Mouse (Mus musculus) ovary, postnatal 10 days (tissue): ENCODE measurements around the gene Cyb561.

Experiments
- DNase-seq: peaks from one replicate; pipeline ENCODE4 v3.0.0; 2022; ENCODE audit warnings: low spot score

Gene Cyb561

DNA sequence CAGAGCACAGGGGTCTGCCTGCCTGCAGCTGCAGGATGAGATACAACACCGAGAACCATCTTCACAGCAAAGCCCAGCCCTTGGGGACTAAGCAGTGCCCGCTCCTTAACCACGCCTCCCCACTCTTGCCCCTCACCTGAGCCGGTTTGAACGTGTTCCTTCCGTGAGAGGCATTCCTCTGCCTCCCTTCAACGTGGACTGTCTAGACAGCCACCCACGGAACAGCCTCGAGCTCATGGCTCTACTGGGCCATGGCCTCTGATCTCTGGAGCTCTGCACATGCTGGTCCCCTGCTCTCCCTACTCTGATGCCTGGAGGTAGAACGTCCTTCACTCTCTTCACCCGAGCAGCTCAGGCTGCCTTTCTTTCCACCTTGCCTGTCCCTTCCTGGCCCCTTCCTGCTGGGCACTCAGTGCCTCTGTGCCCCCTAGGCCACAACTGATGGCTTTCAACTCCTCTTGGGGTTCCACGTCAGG is at the start of gene Cyb561:
Cyb561 (minus strand) TSS at position 426 of the 476 bp plus-strand sequence.
- no peak for DNase-seq

DNA sequence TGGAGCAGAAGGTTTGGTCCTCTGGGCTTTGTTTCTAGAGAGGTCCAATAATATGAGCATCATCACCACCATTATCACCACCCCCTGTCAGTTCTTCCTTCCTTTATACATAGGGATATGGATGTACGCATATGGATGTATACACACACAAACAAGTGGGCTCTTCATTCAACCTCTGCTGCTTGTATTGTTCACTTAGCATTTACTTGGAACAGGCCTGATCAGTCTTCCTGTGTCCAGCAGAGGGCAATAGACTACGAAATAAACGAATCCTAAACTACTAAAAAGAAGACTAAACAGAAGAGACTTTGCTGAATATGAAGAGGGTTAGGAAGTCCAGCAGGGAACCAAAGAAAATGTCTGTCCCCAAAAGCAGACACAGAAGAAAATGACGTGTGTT is 48.6 kb upstream of the Cyb561 start:
- DNase-seq: no peak

DNA sequence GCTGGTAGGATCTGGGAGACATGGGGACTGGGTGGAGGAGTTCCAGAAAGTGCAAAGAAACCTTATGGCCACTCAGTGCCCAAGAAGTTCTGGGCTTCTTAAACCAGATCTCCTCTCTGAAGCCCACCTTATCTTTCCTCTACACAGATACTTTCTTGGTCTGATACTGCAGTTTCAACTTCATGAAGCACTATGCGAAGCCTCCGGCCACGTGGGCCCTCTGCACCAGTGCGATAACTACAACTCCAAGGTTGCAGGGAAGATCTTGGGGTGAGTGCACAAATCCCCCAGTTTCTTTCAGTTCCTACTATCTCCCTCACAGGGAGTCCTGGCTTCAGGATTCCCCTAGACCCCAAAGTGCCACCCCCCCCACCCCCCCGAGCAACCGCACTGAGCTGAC is 46.9 kb upstream of the Cyb561 start:
- no peak for DNase-seq

DNA sequence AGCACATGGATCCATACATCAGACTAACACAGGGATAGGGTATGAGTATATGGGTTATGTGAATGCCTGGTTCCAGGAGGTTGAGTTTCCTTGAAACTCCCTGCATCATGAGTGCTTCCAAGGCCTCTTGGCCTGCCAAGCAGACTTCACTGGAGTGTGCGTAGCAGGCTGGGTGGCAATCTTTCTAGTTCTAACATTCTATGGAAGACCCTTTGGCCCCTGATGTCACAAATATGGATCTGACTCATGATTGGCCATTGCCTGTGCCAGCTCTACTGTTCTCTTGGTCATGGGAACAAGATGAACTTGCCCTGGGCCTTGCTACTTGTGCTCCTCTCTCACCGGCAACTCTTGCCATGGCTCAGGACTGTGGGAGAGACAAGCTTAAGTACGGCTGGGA is 41.2 kb upstream of the Cyb561 start, which contains the start of gene Ace3:
Ace3 (plus strand) TSS at position 301 of the 400 bp plus-strand sequence.
- no peak for DNase-seq

DNA sequence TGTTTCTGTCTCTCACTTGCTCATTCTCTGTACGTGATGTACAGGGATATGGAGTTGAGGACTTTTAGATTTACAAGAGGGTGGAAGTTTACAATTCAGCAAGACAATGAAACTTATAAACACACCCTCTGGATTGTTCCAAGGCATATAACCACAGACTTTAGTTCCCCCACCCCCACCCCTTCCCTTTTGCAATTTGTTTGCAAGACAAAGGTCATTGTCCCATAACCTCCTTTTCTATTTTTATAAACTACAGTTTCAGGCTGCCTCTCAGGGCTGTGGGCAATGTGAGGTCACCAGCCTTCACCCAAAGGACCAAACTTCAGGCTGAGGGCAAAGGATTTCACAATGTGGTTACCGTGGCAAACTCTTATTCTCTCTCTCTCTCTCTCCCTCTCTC is 37.1 kb upstream of the Cyb561 start:
- DNase-seq: no peak

DNA sequence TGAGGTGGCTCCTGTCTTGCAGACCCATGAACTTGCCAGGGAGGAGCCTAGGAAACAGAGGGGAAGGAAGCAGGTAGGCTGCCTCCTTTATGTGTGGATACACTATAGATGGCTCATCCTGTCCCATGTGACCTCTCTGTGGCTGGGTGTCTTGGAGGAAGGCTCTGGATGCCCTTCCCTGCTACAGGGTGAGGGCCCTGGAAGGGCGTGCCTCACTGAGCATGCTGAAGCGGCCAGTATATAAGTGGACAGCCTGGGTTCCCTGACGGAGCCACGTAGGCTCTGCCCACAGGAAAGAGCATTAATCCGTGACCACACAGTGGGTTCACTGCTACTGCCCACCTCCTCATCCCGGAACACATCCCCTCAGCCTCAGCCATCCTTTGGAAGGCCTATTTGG is 36.3 kb upstream of the Cyb561 start:
- no peak for DNase-seq

DNA sequence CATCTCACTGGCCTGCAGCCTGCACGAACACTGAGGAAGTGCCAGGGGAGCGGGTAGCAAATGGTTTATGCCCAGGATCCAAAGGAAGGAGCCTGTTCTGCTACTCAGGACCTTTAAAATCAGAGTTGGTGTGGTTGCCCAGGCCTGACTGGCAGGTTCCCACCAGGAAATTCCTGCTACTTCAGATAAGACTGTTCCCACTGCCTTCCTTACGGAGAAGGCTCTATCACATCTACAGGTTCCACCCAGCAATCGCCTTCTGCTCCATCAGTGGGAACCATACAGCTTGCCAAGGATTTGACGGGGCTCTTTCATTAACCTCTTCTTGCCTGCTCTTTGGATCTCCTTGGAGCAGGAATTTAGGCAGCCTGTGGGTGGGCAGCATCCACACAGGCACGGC is 34.3 kb upstream of the Cyb561 start:
- DNase-seq: no peak

DNA sequence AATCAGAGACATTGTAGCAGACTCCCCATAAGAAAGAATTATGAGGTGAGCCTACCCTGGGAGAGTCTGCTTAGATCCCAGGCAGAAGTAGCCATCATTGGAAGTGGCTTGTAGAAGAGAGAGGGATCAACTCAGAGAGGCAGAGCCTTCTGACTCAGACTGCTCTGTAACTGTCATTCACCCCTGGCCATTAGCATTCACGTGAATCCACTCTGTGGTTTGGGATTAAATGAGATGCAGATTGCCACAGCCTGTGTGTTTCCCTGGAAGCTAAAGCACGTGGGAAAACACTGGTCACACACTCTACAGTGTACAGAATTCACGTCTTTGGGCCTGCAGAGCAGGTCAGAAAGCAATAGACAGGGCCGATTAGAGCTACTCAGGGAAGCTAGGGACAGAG is 31.3 kb upstream of the Cyb561 start:
- DNase-seq: no peak

DNA sequence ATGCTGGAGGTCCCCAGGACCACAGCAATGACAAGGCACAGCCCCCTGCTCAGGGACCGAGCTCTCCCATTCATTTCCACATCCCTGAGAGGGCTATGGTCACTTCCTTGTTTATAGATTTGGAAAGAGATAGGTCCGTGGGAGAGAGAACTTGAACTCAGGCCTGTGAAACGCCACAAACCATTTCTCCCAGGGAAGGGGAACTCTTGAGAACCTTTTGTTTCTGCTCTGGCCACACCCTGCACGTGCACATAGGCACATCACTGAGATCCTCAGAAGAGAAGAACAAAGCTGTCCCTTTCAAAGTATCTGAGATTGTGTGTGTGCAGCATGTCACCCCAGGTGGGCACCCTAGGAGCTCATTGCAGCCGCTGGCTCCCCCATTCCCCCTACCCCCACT is 25.5 kb upstream of the Cyb561 start:
- DNase-seq: no peak

DNA sequence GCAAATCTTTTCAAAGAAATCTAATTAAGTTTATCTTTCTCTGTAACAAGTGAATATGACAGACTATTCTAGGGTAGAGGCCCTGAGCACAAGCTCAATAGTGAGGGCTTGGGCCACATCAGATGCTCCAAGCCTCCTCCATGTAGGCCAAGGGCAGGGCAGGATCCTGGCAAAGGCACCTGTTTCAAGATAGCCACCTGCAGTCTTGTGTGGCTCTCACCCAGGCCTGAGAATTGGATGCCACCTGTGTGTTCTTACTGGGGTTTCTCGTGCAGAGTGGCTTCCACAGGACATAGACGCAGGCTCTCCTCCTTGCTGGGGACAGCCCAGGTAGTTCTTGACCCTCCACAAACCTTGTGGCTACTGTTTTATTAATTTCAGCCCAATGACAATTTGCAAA is 25.1 kb upstream of the Cyb561 start:
- DNase-seq: no peak

DNA sequence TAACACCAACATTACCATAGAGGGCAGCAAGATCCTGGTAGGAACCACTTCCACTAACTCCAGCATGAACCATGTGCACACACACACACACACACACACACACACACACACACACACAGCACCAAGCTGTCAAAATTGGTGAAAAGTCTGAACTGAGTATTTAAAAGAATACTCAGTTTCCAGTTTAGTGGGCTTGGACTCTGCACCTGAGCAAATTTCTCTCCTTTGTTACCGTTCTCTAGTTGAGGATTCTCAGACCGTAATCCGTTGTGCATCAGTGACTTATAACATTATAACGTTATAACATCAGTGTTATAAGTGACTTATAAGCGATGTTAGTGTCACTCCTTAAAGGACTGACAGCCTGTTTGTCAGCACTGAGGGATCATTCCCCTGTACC is 22.5 kb upstream of the Cyb561 start:
- no peak for DNase-seq

DNA sequence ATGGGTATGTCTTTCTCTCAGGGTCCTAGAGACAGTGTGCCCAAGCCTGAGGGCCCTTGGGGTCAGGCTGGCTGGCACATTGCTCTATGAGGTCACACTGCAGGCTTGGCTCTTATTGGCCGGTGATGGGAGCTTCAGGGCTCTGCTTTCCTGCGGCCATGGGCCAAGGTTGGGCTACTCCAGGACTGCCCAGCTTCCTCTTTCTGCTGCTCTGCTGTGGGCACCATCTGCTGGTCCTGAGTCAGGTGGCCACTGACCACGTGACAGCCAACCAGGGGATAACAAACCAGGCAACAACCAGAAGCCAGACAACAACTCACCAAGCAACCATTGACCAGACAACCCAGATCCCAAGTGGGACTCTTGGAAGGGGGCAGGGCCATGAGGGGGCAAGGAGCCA is 21.9 kb upstream of the Cyb561 start:
- DNase-seq: no peak

DNA sequence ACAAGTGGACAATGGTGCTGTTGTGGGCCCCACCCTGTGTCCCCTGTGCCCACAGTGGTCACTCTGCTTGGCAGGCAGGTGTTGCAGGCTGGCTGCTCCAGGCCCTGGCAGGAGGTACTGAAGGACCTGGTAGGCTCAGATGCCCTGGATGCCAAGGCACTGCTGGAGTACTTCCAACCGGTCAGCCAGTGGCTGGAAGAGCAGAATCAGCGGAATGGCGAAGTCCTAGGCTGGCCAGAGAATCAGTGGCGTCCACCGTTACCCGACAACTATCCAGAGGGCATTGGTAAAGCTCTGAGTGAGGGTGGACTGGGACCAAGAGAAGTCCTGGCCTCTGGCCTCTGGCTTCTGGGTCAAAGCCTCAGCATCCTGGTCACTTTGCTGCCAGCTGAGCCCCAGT is 21.5 kb upstream of the Cyb561 start:
- DNase-seq: no peak

DNA sequence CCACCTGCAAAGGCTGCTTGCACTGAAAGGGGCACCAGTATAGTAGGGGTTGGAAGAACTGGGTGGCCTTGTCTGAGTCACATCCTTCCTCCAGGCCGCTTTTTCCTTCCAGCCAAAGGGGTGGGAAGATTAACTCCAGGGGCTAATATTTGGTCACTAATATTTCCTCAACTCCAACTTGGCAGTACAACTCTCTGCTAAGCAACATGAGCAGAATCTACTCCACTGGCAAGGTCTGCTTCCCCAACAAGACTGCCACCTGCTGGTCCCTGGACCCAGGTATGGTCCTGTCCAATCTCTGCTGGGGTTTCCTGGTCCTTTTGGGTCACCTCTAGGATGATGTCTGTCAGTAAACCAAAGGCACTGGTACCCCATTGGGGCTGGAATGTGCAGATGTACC is 16.4 kb upstream of the Cyb561 start:
- no peak for DNase-seq

DNA sequence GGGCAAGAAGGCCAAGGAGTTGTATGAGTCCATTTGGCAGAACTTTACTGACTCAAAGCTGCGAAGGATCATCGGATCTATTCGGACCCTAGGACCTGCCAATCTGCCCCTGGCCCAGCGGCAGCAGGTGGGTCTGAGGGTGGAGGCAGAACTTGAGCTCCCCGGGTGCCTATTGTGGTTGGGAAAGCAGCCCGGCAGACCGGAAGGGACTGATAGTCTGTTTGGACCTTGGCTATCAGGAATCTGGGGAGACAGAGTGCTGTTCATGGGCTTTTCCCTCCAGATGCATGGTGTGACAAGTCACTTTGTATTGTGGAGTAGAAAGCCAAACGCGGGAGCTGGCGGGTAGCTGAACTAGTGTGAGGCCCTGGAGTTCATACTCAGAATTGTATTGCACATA is 15.8 kb upstream of the Cyb561 start:
- no peak for DNase-seq

DNA sequence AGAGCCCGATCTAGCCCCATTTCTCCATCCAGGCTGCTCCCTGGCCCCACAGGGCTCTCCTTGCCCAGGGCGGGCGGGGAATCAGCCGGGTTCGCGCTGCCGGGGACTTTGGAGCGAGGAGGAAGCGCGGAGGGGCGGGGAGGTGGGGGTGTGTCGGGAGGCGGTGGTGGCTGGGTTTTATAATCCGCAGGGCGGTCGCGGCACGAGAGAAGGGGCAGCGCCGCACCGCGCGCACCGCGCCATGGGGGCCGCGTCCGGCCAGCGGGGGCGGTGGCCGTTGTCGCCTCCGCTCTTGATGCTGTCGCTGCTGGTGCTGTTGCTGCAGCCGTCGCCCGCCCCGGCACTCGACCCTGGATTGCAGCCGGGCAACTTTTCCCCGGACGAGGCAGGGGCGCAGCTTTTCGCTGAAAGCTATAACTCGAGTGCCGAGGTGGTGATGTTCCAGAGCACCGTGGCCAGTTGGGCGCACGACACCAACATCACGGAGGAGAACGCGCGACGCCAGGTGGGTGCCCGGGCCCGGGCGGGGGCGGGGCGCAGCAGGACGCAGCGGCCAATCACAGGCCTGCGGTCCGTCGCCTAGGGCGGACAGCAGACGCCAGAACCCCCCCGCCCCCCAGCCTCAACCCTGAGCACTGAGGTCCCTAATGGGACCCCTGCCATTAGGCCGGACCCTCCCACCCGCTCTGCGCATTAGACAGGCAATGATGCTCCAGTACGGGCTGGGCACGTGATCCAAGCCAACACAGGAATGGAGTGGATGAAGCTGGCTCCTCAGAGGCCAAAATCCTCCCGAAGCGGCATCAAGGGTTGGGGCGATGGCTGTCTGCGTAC is 14.8 kb upstream of the Cyb561 start, which contains the start of gene Ace:
Ace (plus strand) TSS at position 205 of the 834 bp plus-strand sequence.
- no peak for DNase-seq

DNA sequence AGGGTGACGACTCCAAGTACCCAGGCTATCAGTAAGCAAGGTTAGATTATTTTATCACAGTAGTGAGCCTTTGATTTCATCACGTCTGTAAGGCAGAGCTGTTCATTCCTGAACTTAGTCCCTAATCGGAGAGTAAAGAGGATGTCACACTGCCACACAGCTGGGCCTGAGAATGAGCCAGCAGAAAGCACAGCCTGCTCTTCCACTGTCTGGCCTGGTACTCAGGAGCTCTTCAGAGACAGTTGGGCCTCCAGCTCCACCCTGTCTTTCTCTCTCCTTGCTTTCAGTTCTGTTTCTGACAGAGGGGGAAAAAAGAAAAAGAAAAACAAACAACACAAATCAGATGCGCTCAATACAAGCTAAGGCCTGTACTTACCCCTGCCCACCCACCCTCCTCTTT is 13.2 kb upstream of the Cyb561 start:
- no peak for DNase-seq

DNA sequence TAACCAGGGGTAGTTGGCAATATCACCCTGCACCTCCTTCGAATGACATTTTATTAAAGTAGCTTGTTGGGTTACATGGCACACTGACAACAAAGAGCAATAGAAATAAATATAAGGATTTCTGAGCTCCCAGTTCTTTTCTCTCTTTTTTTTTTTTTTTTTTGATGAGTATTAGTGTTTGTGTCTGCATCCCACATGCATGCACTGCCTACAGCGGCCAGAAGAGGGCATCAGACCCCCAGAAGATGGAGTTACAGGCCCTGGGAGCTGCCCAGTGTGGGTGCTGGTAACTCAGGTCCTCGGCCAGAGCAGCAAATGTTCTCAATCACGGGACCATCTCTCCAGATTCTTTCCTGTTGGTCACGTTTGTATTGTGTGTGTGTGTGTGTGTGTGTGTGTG is 11.6 kb upstream of the Cyb561 start:
- no peak for DNase-seq

DNA sequence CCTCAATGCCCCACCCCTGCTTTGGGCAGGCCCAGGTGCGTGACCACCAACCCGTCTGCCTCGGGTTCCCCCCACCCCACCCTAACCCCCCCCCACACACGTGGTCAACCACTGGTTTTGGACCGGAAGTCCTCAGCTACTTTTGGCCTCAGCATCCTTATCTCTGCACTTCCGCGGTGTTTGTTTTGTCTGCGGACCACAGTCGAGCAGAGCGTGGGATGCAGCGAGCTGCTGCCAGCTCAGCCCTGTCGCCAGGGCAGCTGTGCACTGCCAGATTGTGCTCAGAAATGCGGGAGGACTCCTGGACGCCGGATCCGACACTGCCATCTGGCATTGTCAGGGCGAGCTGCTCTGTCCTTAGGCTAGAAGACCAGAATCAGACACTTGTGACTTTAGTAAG is 6.2 kb upstream of the Cyb561 start:
- no peak for DNase-seq

DNA sequence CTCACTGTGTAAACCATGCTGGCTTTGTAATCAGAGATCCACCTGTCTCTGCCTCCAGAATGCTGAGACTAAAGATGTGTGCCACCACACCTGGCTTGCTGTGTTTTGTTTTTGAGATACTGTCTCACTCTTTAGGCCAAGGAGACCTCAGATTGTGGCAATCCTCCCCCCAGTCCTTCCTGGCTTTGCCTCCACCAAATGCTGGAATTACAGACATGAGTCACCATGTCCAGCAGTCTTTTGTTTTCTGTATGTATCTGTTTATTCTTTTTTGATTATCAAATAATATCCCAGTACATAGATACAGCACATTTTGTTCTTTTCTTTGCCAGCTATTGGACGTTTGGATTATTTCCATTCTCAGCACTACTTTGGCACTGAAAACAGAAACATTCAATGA is 5.4 kb upstream of the Cyb561 start:
- no peak for DNase-seq

DNA sequence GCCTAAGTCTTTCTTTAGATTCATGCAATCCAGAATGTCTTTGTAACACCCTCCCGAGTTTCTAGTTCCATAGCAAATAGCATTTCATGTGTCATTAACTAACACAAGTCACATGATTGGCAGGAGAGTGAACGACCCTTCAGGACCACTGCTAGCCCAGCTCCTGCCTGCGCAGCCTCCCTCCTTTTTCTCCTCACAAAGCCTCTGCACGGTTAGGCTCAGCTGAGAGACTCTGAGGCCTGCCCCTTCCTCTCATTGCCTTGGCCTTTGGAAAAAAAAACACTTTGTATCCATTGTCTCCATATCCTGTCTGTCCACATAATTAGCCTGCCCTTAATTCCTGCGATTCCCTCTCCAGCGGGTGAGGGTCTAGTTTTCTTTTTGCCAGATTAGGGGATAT is 4.4 kb upstream of the Cyb561 start:
- no peak for DNase-seq

DNA sequence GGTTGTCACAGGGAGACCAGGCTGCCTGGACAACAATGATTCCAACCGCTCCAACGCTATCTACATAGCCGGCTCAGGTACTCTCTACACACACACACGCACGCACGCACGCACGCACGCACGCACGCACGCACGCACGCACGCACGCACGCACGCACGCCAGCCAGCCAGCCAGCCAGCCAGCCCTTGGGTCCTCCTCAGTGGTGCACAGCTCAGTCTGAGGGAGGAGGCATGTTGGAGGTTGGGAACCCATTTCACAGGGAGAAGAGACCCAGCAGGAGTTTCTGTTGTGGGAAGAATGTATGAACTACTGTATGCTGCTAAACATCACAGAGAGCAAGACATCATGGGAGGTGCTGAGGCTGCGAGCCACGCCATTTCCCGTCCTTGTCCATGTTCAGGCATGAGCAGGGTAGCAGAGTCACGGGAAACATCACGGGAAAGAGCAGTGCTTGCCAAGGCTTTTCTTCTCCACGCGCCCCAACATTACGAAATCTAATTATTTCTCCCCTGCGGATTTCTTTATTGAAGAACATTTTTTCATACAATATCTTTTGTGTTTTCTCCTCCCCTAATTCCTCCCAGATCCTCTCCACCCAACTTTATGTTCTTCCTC is 2.8 kb upstream of the Cyb561 start:
- DNase-seq: no peak

DNA sequence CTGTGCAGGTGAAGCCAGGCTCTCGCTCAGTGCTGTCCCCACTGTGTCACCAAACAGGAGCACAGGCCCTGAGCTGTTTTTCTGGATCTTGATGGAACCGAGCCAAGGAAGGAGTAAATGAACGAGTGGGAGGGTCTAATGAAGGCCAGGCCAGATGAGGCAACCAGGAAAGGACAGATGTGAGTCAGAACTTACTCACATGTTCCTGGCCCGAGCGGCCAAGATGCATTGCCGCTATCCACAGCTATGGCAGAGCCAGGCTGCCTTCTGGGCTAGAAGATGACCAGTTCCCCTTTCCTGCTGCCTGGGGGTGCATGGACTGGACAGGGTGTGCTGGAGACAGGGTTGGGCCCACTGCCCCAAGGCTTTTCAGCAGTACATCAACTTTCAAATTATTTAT is 266 bp upstream of the Cyb561 start:
- no peak for DNase-seq

DNA sequence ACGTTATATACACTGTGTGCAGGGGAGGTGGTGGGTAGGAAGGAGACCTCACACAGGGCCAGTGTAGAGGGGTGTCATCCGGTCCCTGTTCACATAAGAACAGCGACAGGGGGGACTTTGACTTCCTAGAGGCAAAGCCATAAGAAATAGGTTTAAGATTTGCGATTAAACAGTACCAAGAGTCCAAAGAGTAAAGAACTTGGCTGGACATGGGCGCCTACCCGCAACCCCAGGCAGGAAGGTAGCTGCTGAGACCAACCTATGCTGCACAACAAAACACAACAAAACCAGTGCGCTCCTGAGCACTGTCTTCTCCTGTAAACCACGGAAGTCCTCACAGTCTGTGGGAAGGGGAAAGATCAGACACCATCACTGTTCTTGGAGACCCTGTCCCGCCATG is 1.0 kb downstream of the Cyb561 start:
- DNase-seq: no peak
